Mouse (Mus musculus) inflammation-experienced regulatory T-cells, adult 6 months (primary cell): ENCODE data around the gene Crispld2. TPM values are rescaled to one million over a fixed set of nuclear protein-coding genes. Genes with fewer than 3 reads are reported as not detected.

Experiments used
- ATAC-seq: one replicate; pipeline ENCODE4 v1.8.0; 2017
- polyA plus RNA-seq, 3 experiments: library from polyadenylated mRNA; unstranded; fragments of 100-300 nt; shearing (Covaris generic); gene quantifications; one replicate each; pipeline ENCODE4 v1.2.1; 2017

Crispld2 gene
- under 1 TPM in 1 of 3 experiments, not detected in 2; 0.34 TPM for polyA plus RNA-seq

- ATAC-seq, result no peak
These were observed at the start of gene Crispld2 for GRCm38 (mm10) chr8:119992249-119992648. Gene Crispld2, plus strand, starts transcription at chr8:119992438.

GRCm38 (mm10) chr8:119943616-119944015, 48.6 kb upstream of the Crispld2 start:
- ATAC-seq, result no peak

DNA sequence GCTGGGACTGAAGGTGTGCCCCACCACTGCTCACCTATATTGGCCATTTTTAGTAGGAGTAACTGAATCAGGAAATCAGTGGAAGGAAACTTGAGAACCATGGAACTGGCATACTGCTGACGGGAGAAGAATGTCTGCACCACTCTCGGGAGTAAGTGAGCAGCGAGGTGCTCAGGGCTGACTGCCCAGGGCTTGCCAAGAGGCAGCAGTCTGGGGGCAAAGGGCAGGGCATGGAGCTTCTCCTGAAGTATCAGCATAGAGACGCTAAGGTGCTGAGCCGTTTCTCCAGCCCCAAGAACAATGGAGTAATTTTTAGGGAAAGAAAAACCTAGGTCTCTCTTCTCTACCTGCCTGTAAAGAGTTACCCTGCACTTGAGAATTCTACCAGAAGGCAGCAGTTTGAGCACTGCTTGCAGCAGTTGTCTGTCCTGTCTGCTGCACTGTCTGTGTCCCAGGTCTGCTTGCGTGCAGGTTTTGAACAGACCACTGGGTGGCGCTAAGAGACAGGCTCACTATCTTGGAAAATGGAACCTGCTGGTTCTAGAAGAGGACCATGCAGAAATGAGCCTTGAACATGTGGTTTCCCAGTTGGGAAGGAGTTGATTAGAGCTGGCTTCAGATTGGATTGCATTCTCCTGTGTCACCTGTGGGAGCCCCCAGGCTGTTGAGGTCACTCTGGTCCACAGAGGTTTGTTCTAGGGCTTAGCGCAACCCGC, 48.0 kb upstream of the Crispld2 start:
- ATAC-seq, result peak; percentile 38

DNA sequence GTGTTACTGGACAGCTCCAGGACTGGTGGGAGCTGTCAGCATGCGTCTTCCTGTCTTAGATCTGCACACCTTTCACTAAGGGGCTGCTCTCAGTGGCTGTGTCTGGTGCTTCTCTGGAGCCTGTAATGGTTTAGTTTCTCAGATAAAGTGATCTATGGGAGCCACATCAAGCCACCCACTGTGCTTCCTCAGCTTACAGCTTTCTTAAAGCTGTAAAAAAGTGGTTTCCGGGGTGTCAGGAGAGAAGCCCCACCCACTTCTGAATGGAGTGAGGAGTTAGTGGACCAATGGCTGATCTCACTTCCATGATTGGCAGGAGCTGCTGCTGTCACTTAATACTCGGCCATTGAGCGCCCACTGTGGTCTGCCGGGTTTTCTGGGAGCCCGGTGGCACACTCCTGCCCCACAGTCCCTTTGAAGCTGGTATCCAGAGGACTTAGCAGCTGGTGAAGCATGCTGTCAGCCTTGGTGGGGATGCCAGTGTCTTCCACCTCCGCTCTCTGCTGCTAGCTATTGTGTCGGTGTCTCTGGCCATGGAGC, 45.8 kb upstream of the Crispld2 start:
- peak; percentile 73 for ATAC-seq

DNA sequence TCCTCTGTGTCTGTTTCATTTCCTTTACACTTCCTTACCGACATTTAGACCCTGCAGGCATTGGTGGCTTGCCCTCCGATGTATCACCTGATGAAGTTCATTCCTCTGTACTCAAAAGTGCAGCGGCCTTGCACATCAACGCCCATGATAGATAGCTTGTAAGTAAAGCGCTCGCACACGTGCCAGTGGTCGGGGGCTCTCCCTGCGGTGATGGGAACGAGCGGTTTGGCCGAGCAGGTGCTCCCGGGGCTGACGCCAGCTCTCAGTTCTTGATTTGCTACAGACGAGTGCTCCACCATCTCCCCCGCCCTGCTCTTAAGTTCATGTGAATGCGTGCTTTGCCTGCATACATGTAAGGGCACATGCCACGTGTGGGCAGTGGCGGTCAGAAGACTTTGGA, 44.6 kb upstream of the Crispld2 start:
- peak; percentile 18 for ATAC-seq

GRCm38 (mm10) chr8:119948340-119948739, 43.9 kb upstream of the Crispld2 start:
- ATAC-seq, result peak; percentile 35

GRCm38 (mm10) chr8:119952282-119952681, 40.0 kb upstream of the Crispld2 start:
- ATAC-seq, result no peak

DNA sequence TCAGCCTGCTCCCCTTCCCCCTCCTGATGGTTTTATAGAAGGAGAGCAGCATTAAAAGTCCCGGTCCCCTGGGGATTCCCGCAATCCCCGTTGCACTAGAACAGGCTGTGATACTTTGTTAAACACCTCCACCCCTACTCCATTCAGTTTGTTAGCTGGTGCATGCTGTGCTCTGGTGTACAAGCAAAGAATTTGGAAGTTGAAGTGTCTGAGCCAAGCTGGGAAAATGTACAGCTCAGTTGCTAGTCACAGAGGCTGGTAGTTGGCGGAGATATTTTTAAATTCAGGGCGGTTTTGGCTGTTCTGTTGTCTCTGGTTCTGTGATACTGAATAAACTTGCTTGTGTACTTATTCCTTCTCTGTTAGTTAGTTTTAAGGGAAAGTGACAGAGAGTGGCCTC, 39.5 kb upstream of the Crispld2 start:
- ATAC-seq, result no peak

GRCm38 (mm10) chr8:119955333-119955732, 36.9 kb upstream of the Crispld2 start:
- ATAC-seq, result no peak

DNA sequence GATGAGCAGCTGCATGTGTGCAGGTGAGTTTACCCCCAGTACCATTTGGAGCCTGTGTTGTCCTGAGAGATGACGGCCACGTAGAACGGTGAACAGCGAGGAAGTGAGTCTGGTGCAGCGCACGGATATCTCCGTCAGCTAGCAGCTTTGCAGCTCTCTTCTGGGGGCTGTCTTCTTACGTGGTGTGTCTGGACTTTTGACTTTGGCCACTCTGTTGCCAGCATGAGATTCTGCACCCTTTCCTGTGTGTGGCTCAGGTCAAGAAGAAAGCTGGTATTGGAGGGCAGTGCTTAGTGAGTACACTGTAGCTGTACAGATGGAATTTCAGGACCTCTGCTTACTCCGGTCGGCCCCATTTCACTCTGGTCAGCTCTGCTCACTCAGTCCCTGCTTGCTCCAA, 34.2 kb upstream of the Crispld2 start:
- no peak for ATAC-seq

GRCm38 (mm10) chr8:119960531-119961104, 31.6 kb upstream of the Crispld2 start:
- ATAC-seq, result no peak

DNA sequence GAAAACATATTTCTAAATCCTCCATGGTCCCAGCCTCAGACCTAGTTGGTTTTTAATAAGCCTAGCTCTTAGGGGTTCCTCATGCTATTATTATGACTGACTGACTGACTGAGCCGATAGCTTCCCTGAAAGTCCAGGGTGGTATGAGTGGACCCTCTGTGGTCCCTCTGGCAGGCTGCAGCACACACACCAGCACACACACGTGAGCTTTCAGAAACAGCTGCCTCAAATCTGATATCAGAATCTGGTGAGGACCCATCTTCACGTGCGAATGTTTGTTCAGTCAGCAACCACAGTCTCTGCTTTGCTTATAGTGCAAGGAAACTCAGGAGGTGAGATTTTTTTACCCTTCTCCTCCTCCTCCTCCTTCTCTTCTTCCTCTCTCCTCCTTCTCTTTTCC, 27.4 kb upstream of the Crispld2 start:
- ATAC-seq, result no peak

DNA sequence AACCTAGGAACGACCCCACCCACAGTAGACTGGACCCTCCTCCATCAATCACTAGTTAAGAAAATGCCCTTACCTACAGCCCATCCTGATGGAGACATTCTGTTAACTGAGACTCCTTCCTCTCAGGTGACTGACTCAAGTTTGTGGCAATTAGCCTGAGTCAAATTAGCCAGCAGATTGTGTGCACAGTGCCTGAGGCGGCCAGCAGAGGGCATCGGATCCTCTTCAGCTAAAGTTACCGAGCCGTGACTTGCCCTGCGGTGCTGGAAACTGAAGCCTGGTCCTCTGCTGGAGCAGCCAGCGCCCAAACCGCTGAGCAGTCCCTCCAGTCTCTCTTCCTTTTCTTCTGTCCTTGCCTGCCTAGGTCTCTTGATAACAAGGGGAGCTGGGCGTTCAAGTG, 24.8 kb upstream of the Crispld2 start:
- ATAC-seq, result no peak

GRCm38 (mm10) chr8:119970169-119970568, 22.1 kb upstream of the Crispld2 start:
- no peak for ATAC-seq

- ATAC-seq, result no peak
These were observed 19.7 kb upstream of the Crispld2 start for GRCm38 (mm10) chr8:119972558-119972957.

DNA sequence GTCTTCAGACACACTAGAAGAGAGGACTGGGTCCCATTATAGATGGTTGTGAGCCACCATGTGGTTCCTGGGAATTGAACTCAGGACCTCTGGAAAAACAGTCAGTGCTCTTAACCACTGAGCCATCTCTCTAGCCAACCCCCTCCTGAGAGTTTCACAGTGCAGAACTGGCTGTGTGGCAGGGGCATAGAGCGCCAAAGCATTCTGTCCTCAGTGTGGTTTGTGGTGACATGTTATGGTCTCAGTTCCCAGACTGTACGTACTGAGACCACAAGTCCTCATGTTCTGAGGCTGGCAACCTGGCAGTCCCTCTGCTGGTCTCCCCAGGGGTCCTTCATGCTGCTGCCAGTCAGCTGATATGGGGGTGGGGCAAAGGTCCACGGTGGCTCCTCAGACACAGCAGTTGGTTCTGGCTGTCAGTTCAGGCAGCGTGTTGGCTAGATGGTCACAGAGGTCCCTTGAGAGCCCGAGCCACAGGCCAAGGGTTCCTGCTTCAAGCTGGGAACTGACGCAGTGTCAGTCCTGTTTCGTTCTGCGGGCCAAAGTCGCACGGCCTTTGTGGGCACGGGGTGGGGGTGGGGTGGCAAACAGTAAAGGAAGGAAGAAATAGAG, 13.4 kb upstream of the Crispld2 start:
- no peak for ATAC-seq

DNA sequence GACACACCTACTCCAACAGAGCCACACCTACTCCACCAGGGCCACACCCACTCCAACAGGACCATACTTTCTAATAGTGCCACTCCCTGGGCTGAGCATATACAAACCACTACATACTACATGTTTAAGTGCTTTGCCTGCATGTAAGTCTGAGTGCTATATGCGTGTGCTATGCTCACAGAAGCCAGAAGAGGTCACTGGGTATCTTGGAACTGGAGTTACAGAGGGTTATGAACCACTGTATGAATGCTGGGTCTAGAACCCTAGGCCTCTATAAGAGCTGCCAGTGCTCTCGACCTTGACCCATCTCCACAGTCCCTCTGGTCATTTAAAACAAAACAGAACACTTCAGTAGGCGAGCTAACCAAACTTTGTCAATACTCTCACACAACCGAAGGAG, 11.0 kb upstream of the Crispld2 start:
- ATAC-seq, result no peak

DNA sequence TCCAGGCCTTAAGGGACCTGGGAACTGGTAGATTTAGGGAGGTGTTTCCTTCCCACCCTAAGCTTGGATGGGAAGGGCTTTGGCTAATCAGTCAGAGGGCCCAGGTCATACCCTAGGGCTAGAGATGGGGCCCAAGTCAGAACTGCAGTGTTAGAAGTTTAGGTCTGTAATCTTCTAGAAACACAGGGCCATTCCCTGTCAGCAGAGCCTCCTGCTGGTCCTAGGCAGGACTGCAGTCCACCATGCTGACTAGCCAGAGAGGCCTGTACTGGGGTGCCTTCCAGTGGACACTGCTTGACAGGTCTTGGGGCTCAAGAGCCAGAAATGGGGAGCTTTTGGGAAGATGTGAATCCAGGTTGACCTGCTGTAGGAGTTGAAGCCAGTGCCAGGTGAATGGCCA, 8.2 kb upstream of the Crispld2 start:
- no peak for ATAC-seq

- no peak for ATAC-seq
These were observed 6.1 kb upstream of the Crispld2 start for GRCm38 (mm10) chr8:119986174-119986573.

GRCm38 (mm10) chr8:119988087-119988486, 4.2 kb upstream of the Crispld2 start:
- ATAC-seq, result no peak

- ATAC-seq, result no peak
These were observed 1.9 kb downstream of the Crispld2 start for GRCm38 (mm10) chr8:119994114-119994513.

DNA sequence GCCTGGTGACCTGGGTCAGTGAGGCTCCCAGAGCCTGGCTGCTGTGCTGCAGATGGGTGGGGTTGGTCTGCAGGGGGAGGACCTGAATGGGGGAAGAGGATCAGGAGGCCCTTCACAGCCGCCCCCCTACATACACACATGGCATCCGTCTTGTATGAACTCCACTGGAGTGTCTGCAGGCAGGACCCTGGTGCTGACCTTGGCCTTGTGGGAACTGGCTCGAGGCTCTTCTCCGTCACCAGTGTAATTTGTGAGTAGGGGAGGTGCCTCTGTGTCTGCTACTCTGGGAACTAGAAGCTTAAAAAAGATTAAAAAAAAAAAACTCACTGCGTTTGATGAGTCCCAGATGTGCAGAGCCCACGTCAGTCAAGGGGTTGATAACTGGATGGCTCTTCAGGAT, 2.3 kb downstream of the Crispld2 start:
- ATAC-seq, result no peak

GRCm38 (mm10) chr8:119997266-119997665, 5.0 kb downstream of the Crispld2 start:
- no peak for ATAC-seq

DNA sequence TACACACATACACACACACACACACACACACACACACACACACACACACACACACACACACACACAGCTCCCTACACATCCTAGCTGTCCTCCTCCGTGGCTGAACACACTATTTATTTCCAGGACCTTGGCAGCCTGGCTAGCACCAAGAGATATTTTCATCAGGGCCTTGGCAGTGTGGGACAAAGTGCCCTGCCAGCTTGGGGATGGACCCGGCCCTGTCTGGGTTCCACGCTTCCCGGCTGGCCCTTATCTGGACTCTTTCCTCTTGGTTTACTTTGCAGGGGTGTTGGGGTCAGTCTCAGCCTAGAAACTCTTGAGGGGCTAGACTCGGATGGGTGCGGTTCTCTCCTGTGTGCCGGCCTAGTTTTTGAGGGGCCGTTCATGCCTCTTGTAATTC, 8.2 kb downstream of the Crispld2 start:
- ATAC-seq, result no peak
